Mouse (Mus musculus) erythroblast, embryonic 14.5 days (primary cell): ENCODE results near the gene Tnni3k. TPM values are rescaled to one million over a fixed set of nuclear protein-coding genes. Genes with fewer than 3 reads are reported as not detected.

Experiments used
- H3K27me3 ChIP-seq: 2 replicates; pipeline ENCODE4 v1.6.1; 2012; ENCODE audit warnings: inconsistent platforms; ENCODE audit not compliant: control insufficient read depth
- H3K36me3 ChIP-seq: 2 replicates; pipeline ENCODE4 v1.6.1; 2012; ENCODE audit warnings: mild to moderate bottlenecking, inconsistent platforms; ENCODE audit not compliant: control insufficient read depth
- H3K4me1 ChIP-seq: 2 replicates; pipeline ENCODE4 v1.6.1; 2012; ENCODE audit warnings: inconsistent platforms; ENCODE audit not compliant: control insufficient read depth
- H3K4me3 ChIP-seq: replicated peaks from 2 replicates; pipeline ENCODE3; 2012; ENCODE audit warnings: moderate library complexity, mild to moderate bottlenecking, inconsistent platforms
- H3K9me3 ChIP-seq: 2 replicates; pipeline ENCODE4 v1.6.1; 2012; ENCODE audit warnings: low read length, inconsistent platforms, mixed read lengths; ENCODE audit not compliant: control insufficient read depth
- GATA1 ChIP-seq: IDR thresholded peaks from 2 replicates; pipeline ENCODE4 v1.6.1; 2012; ENCODE audit warnings: low read length, inconsistent platforms, mixed read lengths
- TAL1 ChIP-seq: IDR thresholded peaks from 3 replicates; pipeline ENCODE4 v1.6.1; 2012; ENCODE audit warnings: low read length, inconsistent platforms, mixed read lengths
- polyA plus RNA-seq: library from polyadenylated mRNA; stranded (reverse); fragments of >175 nt; gene quantifications from 2 replicates; pipeline ENCODE4 v1.2.3, GENCODE M21; 2012

Tnni3k gene
- polyA plus RNA-seq, 1 experiment = not detected

DNA sequence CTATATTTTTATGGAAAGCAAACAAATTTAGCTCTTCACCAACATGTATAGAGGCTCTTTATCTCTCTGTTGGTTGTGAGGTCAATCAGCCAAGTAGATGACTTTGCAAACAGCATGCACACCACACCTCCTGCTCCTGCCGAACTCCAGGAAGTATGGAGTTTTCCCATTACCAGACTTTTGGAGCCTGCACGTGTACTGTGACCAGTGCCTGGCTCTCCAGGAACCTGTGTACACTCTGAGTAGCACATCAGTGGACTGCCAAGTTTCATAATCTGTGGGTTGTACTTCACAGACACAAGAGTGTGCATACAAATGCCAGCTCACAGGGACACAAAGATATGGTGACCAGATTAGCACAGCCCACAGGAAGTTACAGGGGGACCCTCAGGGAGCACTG is 84.2 kb downstream of the Tnni3k start:
- H3K4me3 ChIP-seq = no peak overlapping the region
- no peaks in the 10 kb centered on the region for H3K36me3 ChIP-seq
- no peaks in the 10 kb centered on the region for H3K27me3 ChIP-seq
- TF ChIP-seq TAL1 (no peak), GATA1 (no peak)
- no peaks in the 10 kb centered on the region for H3K4me1 ChIP-seq
- peaks cover 7% of the 10 kb centered on the region for H3K9me3 ChIP-seq

DNA sequence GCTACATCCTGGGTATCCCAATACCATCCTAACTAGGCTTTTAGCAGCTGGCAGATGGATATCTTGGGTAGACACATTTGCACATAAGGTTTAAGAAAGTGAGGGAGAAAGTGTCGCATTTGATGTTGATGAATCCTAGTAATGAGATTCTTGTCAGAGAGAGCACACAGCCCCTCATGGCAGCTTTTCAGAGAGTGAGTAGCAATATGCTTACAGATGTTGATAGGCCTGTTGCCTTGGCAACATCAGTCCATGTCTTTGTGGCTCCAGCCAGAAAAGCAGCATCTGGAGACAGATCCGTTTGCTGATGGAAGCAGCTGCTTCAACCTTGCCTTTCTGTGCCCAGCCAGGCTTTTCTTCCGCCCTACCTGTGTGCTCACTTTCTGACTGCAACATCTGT is 93.9 kb downstream of the Tnni3k start:
- no peak for TF ChIP-seq GATA1

DNA sequence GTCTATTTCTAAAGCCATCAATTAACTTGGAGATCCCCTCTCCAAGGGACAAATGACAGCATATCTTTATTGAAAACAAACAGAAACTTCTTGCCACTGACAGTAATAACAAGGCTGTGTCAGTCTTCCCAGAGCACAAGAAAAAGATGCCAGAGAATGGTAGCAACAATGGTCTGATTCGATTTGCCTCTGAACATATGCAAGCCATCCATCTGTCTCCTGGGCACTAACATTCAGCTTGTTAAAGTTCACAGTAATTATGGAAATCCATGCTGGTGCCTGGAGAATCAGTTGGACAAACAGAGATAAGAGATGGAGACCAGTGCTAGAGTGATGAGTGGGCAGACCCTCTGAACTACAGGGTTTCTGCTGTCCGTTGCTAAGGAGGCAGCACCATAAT is 102.1 kb downstream of the Tnni3k start:
- TF ChIP-seq GATA1 (no peak), TAL1 (no peak)
- Histone ChIP-seq H3K9me3 (peaks cover 5% of the 10 kb centered on the region), H3K4me1 (no peaks in the 10 kb centered on the region), H3K36me3 (no peaks in the 10 kb centered on the region), H3K4me3 (no peak overlapping the region), H3K27me3 (no peaks in the 10 kb centered on the region)

More for the DNA sequence above, 93.9 kb downstream of the Tnni3k start:
- no peaks in the 10 kb centered on the region for H3K27me3 ChIP-seq
- no peaks in the 10 kb centered on the region for H3K4me1 ChIP-seq
- H3K9me3 ChIP-seq = peaks cover 6% of the 10 kb centered on the region
- no peaks in the 10 kb centered on the region for H3K36me3 ChIP-seq
- H3K4me3 ChIP-seq = no peak overlapping the region

DNA sequence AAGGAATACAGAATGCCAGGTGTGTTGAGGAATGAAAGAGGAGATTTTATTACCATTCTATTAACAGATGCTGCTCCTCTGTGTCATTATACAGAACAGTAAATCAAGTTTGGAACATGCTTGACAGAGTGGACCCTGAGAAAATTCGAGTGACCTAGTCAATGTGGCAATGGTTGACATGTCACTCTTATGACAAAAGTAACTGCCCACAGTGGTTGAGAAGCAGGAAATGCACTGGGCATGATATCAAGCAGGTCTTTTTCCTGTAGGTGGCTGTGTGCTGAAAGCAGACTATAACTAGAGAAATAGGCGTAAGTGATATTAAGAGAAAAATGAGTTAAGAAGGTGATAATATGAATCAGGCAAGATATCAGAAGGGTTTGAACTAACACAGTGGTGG is 105.7 kb downstream of the Tnni3k start:
- H3K27me3 ChIP-seq = no peaks in the 10 kb centered on the region
- H3K9me3 ChIP-seq = peaks cover 11% of the 10 kb centered on the region
- TF ChIP-seq GATA1 (no peak), TAL1 (no peak)

DNA sequence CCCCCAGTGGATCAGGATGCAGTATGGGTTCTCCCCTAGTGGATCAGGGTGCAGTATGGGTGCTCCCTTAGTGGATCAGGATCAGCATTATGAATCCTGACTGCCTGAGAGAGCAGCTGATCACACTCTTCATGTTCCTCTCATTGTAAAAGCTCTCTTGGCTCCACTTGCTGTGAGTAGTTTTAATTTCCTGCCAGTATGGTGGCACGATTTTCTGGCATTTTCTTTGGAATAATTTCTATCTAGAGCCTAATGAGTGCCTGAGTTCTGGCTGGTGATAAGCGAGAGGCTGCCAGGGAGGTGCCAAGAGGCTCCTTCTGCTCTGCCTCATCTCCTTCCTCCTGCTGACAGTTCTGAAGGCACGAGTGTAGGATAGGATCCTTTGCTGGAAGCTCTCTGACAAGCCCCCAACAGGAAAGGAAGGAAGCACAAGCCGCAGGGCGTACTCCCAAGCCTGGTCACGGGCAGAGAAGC is 109.5 kb downstream of the Tnni3k start:
- H3K4me3 ChIP-seq = no peak overlapping the region
- peaks cover 5% of the 10 kb centered on the region for H3K9me3 ChIP-seq
- H3K27me3 ChIP-seq = no peaks in the 10 kb centered on the region
- no peaks in the 10 kb centered on the region for H3K4me1 ChIP-seq
- H3K36me3 ChIP-seq = no peaks in the 10 kb centered on the region
- no peak for TF ChIP-seq TAL1
- no peak for TF ChIP-seq GATA1

More for the DNA sequence above, 105.7 kb downstream of the Tnni3k start:
- Histone ChIP-seq H3K36me3 (no peaks in the 10 kb centered on the region), H3K4me1 (no peaks in the 10 kb centered on the region), H3K4me3 (no peak overlapping the region)

DNA sequence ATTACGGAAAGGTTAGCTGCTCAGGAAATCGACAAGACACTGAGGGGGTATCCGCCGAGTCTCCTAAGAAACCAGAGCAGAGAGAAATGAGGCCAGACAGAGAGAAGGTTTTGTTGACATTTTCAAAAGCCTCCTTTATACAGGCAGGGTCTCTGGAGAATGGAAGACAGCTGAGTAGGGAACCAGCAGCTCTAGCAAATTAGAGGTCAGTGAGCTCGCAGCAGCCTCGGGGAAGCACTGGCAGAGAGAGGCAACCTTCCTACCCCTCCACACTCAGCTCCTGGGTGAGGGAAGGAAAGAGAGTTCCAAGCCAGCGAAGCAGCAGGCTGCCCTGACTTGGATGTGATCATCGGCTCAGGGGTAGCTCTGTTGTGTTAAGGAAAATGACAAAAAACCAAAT is 127.5 kb downstream of the Tnni3k start:
- no peaks in the 10 kb centered on the region for H3K36me3 ChIP-seq
- no peaks in the 10 kb centered on the region for H3K27me3 ChIP-seq
- H3K9me3 ChIP-seq = peaks cover 18% of the 10 kb centered on the region
- TF ChIP-seq GATA1 (no peak), TAL1 (no peak)
- no peak overlapping the region for H3K4me3 ChIP-seq
- no peaks in the 10 kb centered on the region for H3K4me1 ChIP-seq

DNA sequence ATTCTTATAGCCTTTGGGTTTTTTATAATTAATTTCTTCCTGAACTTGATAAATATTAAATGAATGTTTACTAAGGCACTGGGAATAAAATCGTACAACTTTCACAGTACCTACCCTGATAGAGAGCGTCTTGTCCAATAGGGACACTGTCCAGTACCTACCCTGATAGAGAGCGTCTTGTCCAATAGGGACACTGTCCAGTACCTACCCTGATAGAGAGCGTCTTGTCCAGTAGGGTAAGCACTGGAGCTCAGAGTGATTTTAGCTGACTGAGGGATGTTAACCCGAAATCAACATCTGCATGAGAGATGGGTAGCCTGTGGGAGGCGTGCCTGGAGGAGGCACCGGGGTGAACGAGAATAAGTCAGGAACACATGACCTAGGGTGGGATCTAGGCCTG is 130.3 kb downstream of the Tnni3k start:
- Histone ChIP-seq H3K27me3 (no peaks in the 10 kb centered on the region), H3K9me3 (peaks cover 18% of the 10 kb centered on the region), H3K4me1 (no peaks in the 10 kb centered on the region), H3K4me3 (no peak overlapping the region), H3K36me3 (no peaks in the 10 kb centered on the region)
- no peak for TF ChIP-seq TAL1
- no peak for TF ChIP-seq GATA1

DNA sequence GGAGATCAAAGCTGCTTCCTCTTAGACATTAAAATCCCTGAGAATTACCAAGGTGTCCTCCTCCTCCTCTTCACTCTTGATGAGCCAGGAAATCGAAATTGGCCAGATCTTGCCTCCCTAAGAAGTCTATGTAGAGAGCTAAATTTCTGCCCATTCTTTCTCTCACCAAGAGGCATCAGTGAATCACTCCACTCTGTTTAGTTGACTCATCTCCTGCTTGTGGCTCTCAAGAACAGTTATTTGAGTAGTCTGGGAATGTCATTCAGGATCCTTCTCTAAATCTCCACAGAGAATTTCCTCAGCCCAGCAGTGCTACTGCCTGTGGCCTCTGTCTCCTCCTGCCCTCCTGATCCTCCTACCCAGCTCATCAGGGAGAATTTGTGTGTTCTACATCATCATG is 139.6 kb downstream of the Tnni3k start:
- TF ChIP-seq GATA1 (no peak), TAL1 (no peak)
- H3K36me3 ChIP-seq = no peaks in the 10 kb centered on the region
- no peaks in the 10 kb centered on the region for H3K4me1 ChIP-seq
- no peak overlapping the region for H3K4me3 ChIP-seq
- no peaks in the 10 kb centered on the region for H3K9me3 ChIP-seq
- no peaks in the 10 kb centered on the region for H3K27me3 ChIP-seq

DNA sequence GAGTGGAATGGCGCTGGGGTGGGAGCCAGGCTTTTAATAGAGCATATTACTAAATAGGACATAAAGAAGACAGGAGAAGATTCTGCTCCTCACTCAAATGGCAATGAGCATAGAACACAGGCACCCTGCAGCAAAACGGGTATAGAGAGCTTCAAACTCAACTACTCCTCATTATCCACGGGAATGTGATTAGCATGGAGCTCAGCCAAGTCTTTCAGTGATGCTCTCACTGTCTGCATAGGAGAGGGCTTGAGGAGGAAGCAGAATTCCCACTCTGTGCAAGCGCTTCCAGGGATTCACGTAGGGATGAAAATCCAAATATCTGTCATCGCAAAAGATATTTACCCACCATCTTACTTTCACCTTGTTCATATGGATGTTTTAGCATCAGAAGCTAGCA is 141.6 kb downstream of the Tnni3k start:
- Histone ChIP-seq H3K4me1 (no peaks in the 10 kb centered on the region), H3K27me3 (no peaks in the 10 kb centered on the region), H3K4me3 (no peak overlapping the region), H3K36me3 (no peaks in the 10 kb centered on the region), H3K9me3 (no peaks in the 10 kb centered on the region)
- no peak for TF ChIP-seq GATA1
- no peak for TF ChIP-seq TAL1

DNA sequence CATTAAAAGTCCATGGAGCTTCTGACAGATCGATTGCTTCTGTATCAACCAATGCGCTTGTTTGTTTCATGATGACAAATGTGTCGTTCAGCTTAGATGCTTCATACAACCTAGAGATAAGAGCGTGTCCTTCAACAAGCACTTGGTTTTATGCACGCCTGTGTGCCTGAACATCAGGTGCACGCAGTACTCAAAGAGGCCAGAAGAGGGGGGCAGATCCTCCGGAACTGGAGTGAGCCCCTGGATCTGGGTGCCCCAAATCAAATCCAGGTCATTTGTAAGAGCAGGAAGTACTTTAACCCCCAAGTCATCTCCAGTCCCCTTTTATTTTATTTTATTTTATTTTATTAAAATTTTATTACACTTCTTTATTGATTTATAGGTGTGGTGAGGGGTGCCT is 158.5 kb downstream of the Tnni3k start:
- H3K4me1 ChIP-seq = no peaks in the 10 kb centered on the region
- no peak overlapping the region for H3K4me3 ChIP-seq
- no peaks in the 10 kb centered on the region for H3K9me3 ChIP-seq
- H3K36me3 ChIP-seq = no peaks in the 10 kb centered on the region
- TF ChIP-seq TAL1 (no peak), GATA1 (no peak)
- no peaks in the 10 kb centered on the region for H3K27me3 ChIP-seq
